Mouse (Mus musculus) liver, adult 2 months (tissue): ENCODE results near the gene Gm20388.

Experiments
- CTCF ChIP-seq: fragments of 200-500 bp; IDR thresholded peaks from 2 replicates; pipeline ENCODE4 v1.5.1; 2011; ENCODE audit warnings: low read depth, low read length, control low read depth
- POLR2A ChIP-seq: fragments of 200-500 bp; IDR thresholded peaks from 2 replicates; pipeline ENCODE4 v1.6.1; 2011; ENCODE audit warnings: low read length, control low read depth; ENCODE audit not compliant: insufficient read depth; ENCODE audit errors: extremely low read depth

- TF ChIP-seq CTCF (no peak), POLR2A (no peak)
These were observed 3979.2 kb downstream of the Gm20388 start for GRCm38 (mm10) chr8:123889797-123890196.
